Mouse (Mus musculus): ENCODE results near the gene Kif18a. TPM values are rescaled to one million over a fixed set of nuclear protein-coding genes. Genes with fewer than 3 reads are reported as not detected.

Kif18a gene
- polyA plus RNA-seq (2016; fragmentation: Nextera tagmentation; extraction: Ambion mirVana): 21.5 and 22.2 TPM in 2 replicates

DNA sequence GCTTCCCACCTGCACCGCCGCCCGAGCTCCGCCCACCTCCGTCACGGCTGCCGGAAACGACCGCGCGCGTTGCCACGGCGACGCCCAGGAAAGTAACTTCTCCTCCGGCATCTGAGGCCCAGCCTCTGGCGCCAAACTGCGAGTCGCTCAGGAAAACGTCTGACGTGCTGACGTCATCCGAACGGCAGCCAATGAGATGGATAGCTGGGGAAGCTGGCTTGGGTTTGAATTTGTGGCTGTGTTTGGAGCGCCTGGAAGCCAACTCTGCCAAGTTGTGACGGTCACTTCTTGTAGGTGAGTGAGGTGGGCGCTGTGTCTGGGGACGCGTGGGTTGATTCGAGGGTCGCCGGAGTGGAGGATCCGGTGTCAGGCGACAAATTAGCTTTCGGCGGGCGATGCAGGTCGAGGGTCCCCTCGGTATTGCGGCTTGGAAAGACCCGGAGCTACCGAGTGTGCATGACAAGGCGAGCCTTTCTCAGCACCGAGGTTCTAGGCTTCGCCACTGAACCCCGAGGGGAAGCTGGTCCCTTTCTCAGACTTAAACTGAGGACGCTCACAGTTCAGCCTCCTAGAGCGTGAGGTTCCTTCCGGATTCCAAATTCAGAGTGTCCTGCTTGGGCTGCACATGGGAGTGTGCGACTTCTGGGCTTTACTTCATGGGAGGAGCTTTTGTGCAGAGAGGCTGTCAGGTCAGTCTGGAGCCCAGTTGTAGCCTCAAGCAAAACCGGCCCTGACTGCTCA, at the start of gene Kif18a, which contains the start of gene Mettl15:
Kif18a (plus strand) TSS at position 139 of the 741 bp plus-strand sequence.
Mettl15 (minus strand) TSS at position 149 of the 741 bp plus-strand sequence.
- ATAC-seq (ENCODE audit: low FRiP score, low read depth): peak; percentile 98
- peak within 1 kb of the TSS; percentile 68 for H3K4me3 ChIP-seq
- under 1% methylated on average over 51 of the region's 51 CpGs for WGBS
- H3K4me2 ChIP-seq (replicated peaks): peak within 1 kb of the TSS; percentile 79
- H3K9ac ChIP-seq: peak within 1 kb of the TSS; percentile 61
- H3K27ac ChIP-seq: 0 out of 2 replicates have a peak within 1 kb of the TSS, but pooled peaks have one; percentile 20
- no peaks in the 10 kb centered on the region for H3K36me3 ChIP-seq
- H3K4me1 ChIP-seq: peaks cover 5% of the 10 kb centered on the region
- H3K9me3 ChIP-seq: no peaks in the 10 kb centered on the region
- no peaks in the 10 kb centered on the region for H3K27me3 ChIP-seq (replicated peaks)

GRCm38 (mm10) chr2:109233876-109234275, 46.7 kb upstream of the Kif18a start:
- ATAC-seq (ENCODE audit: low FRiP score, low read depth): no peak
- no peaks in the 10 kb centered on the region for H3K36me3 ChIP-seq
- 83% methylated on average over 4 of the region's 4 CpGs for WGBS
- no peak overlapping the region for H3K4me3 ChIP-seq
- no peak overlapping the region for H3K27ac ChIP-seq
- H3K4me1 ChIP-seq: no peaks in the 10 kb centered on the region
- no peaks in the 10 kb centered on the region for H3K27me3 ChIP-seq (replicated peaks)
- no peak overlapping the region for H3K4me2 ChIP-seq (replicated peaks)
- no peak overlapping the region for H3K9ac ChIP-seq
- no peaks in the 10 kb centered on the region for H3K9me3 ChIP-seq

- Histone ChIP-seq H3K27me3 (replicated peaks) (no peaks in the 10 kb centered on the region), H3K4me3 (no peak overlapping the region), H3K27ac (no peak overlapping the region), H3K4me2 (replicated peaks) (no peak overlapping the region), H3K9me3 (no peaks in the 10 kb centered on the region), H3K36me3 (no peaks in the 10 kb centered on the region), H3K4me1 (no peaks in the 10 kb centered on the region), H3K9ac (no peak overlapping the region)
- 90% methylated on average over 1 of the region's 1 CpGs for WGBS
- ATAC-seq (ENCODE audit: low FRiP score, low read depth): no peak
These were observed 44.8 kb upstream of the Kif18a start for GRCm38 (mm10) chr2:109235741-109236140.

DNA sequence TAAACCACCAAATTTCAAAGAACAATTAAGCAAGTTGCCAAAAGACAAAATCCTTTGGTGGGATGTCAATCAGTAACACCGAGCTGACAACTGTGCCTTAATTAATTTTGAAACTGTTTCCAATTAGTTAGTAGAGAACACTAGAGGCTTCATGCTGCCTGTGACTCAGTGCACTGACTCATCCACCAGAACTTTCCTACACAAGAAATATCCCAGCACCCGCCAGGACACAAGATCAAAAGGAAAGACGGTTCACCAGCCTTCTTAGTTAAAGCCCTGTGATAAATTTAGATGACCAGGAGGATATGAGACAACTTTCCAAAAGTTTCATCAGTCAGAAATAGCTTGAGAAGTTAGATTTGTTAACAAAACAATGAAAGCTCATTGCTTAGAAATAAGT, 38.6 kb upstream of the Kif18a start:
- no peak for ATAC-seq (ENCODE audit: low FRiP score, low read depth)
- no peak overlapping the region for H3K9ac ChIP-seq
- H3K36me3 ChIP-seq: no peaks in the 10 kb centered on the region
- no peaks in the 10 kb centered on the region for H3K27me3 ChIP-seq (replicated peaks)
- H3K4me2 ChIP-seq (replicated peaks): no peak overlapping the region
- WGBS: 72% methylated on average over 3 of the region's 3 CpGs
- H3K9me3 ChIP-seq: no peaks in the 10 kb centered on the region
- no peak overlapping the region for H3K4me3 ChIP-seq
- H3K4me1 ChIP-seq: no peaks in the 10 kb centered on the region
- H3K27ac ChIP-seq: no peak overlapping the region

DNA sequence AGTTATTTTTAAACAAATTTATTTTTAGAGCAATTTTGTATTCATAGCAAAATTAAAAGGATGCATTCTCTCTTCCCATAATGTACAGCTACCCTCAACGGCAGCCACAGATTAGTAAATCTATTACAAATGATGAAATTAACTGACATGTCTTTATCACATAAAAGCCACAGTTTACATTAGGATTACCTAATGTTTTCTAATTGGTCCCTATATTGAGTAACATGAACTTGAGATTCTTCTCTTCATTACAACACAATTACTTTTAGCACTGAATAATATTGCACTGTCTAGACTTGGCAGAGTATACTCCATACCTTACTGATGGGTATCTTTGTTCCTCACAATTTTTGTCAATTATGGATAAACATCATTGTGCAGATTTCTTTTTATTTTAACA, 17.8 kb upstream of the Kif18a start:
- Histone ChIP-seq H3K9me3 (no peaks in the 10 kb centered on the region), H3K4me3 (no peak overlapping the region), H3K9ac (no peak overlapping the region), H3K4me2 (replicated peaks) (no peak overlapping the region), H3K27me3 (replicated peaks) (no peaks in the 10 kb centered on the region), H3K4me1 (no peaks in the 10 kb centered on the region), H3K36me3 (no peaks in the 10 kb centered on the region), H3K27ac (no peak overlapping the region)
- no peak for ATAC-seq (ENCODE audit: low FRiP score, low read depth)
- WGBS: 94% methylated on average over 1 of the region's 1 CpGs

DNA sequence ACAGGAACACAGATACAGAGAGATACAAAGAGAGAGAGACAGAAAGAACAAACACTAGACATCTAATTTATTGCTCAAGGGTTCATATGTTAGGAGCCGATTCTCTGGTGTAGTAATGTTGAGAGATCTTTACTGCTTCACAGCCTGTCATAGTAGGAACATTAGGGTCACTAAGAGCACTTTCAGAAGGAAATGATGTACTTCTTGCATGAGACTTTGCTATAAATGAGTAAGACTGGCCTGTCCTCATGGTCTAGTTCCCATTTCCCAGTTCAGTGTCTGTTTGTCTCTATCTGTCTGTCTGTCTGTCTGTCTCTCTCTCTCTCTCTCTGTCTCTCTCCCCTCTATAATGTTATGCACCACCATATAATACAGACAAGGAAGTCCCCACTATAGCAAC, 7.4 kb upstream of the Kif18a start:
- no peak overlapping the region for H3K9ac ChIP-seq

GRCm38 (mm10) chr2:109277593-109277992, 2.9 kb upstream of the Kif18a start:
- no peak for ATAC-seq (ENCODE audit: low FRiP score, low read depth)
- Histone ChIP-seq H3K27ac (no peak overlapping the region), H3K9me3 (no peaks in the 10 kb centered on the region), H3K4me2 (replicated peaks) (peak overlapping the region; percentile 60), H3K27me3 (replicated peaks) (no peaks in the 10 kb centered on the region), H3K36me3 (no peaks in the 10 kb centered on the region), H3K9ac (peak overlapping the region; percentile 47; the same call in 1 of the 2 replicates), H3K4me3 (peak overlapping the region; percentile 40), H3K4me1 (peaks cover 5% of the 10 kb centered on the region)
- WGBS: 6% methylated on average over 7 of the region's 7 CpGs

More for the DNA sequence above, 7.4 kb upstream of the Kif18a start:
- ATAC-seq (ENCODE audit: low FRiP score, low read depth): no peak
- Histone ChIP-seq H3K4me1 (no peaks in the 10 kb centered on the region), H3K27ac (no peak overlapping the region), H3K4me3 (no peak overlapping the region), H3K36me3 (no peaks in the 10 kb centered on the region), H3K27me3 (replicated peaks) (no peaks in the 10 kb centered on the region), H3K9me3 (no peaks in the 10 kb centered on the region), H3K4me2 (replicated peaks) (no peak overlapping the region)
- 87% methylated on average over 1 of the region's 1 CpGs for WGBS

GRCm38 (mm10) chr2:109278036-109278435, 2.5 kb upstream of the Kif18a start:
- Histone ChIP-seq H3K4me1 (peaks cover 5% of the 10 kb centered on the region), H3K4me3 (peak overlapping the region; percentile 40), H3K36me3 (no peaks in the 10 kb centered on the region), H3K27me3 (replicated peaks) (no peaks in the 10 kb centered on the region), H3K9ac (peak overlapping the region; percentile 47; the same call in 1 of the 2 replicates), H3K4me2 (replicated peaks) (peak overlapping the region; percentile 60), H3K9me3 (no peaks in the 10 kb centered on the region), H3K27ac (no peak overlapping the region)
- no peak for ATAC-seq (ENCODE audit: low FRiP score, low read depth)
- WGBS: 0% methylated on average over 16 of the region's 16 CpGs

DNA sequence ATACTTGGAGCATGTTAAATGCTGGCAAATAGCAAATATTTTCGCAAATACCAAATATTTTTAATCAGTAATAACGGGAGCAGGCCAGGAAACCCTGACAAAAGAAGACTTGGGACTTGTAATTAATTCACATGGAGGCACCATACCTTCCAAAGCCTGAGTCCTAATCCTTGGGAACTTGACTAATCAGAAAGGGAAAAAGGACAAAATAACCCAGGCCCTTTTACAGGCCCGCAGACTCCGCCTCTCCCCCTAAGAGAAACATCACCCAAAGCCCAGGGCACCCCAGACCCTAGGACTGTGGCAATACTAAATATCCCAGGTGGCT, 302 bp upstream of the Kif18a start:
- no peak overlapping the region for H3K27ac ChIP-seq
- no peaks in the 10 kb centered on the region for H3K9me3 ChIP-seq
- H3K4me2 ChIP-seq (replicated peaks): peak overlapping the region; percentile 79
- H3K4me1 ChIP-seq: peaks cover 5% of the 10 kb centered on the region
- peak overlapping the region; percentile 38; the same call in 1 of the 2 replicates for H3K9ac ChIP-seq
- H3K36me3 ChIP-seq: no peaks in the 10 kb centered on the region
- peak overlapping the region; percentile 68 for H3K4me3 ChIP-seq
- WGBS: 7% methylated on average over 4 of the region's 4 CpGs
- H3K27me3 ChIP-seq (replicated peaks): no peaks in the 10 kb centered on the region
- no peak for ATAC-seq (ENCODE audit: low FRiP score, low read depth)

GRCm38 (mm10) chr2:109281341-109281690, 778 bp downstream of the Kif18a start:
- WGBS: 0% methylated on average over 1 of the region's 1 CpGs
- Histone ChIP-seq H3K9ac (peak overlapping the region; percentile 61), H3K27me3 (replicated peaks) (no peaks in the 10 kb centered on the region), H3K4me1 (peaks cover 5% of the 10 kb centered on the region), H3K4me2 (replicated peaks) (peak overlapping the region; percentile 79), H3K4me3 (peak overlapping the region; percentile 68), H3K27ac (0 out of 2 replicates have a peak overlapping the region, but pooled peaks have one; percentile 20), H3K9me3 (no peaks in the 10 kb centered on the region), H3K36me3 (no peaks in the 10 kb centered on the region)
- peak; percentile 17; the same call in 1 of the 2 replicates for ATAC-seq (ENCODE audit: low FRiP score, low read depth)

GRCm38 (mm10) chr2:109284121-109284520, 3.6 kb downstream of the Kif18a start:
- H3K4me1 ChIP-seq: peaks cover 5% of the 10 kb centered on the region
- H3K9ac ChIP-seq: no peak overlapping the region
- 89% methylated on average over 3 of the region's 3 CpGs for WGBS
- H3K27me3 ChIP-seq (replicated peaks): no peaks in the 10 kb centered on the region
- ATAC-seq (ENCODE audit: low FRiP score, low read depth): no peak
- H3K4me3 ChIP-seq: no peak overlapping the region
- H3K9me3 ChIP-seq: no peaks in the 10 kb centered on the region
- no peak overlapping the region for H3K4me2 ChIP-seq (replicated peaks)
- no peaks in the 10 kb centered on the region for H3K36me3 ChIP-seq
- H3K27ac ChIP-seq: no peak overlapping the region

- Histone ChIP-seq H3K36me3 (peaks cover 8% of the 10 kb centered on the region; the same call in 1 of the 2 replicates), H3K27ac (no peak overlapping the region), H3K27me3 (replicated peaks) (no peaks in the 10 kb centered on the region), H3K4me2 (replicated peaks) (no peak overlapping the region), H3K4me1 (no peaks in the 10 kb centered on the region), H3K9me3 (no peaks in the 10 kb centered on the region), H3K4me3 (no peak overlapping the region), H3K9ac (no peak overlapping the region)
- WGBS: 95% methylated on average over 6 of the region's 6 CpGs
- ATAC-seq (ENCODE audit: low FRiP score, low read depth): no peak
These were observed 8.8 kb downstream of the Kif18a start for GRCm38 (mm10) chr2:109289327-109289726.

DNA sequence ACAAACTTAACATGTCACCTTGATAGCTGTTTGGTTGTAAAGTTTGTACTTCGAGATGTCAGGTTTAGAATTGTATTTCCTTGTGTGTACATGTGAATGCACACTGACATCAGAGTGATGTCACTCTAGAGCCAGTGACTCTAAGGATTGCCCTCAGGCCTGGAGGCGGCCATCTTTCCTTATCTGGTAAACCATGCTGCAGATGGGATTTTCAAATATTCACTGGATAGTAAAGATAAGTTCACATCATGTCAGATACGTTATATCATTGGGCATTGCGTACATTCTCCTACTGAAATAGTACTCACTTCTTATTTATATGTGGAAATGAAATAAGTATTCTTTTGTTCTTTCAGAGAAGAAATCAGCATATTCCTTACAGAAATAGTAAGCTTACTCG, 15.7 kb downstream of the Kif18a start:
- ATAC-seq (ENCODE audit: low FRiP score, low read depth): no peak
- Histone ChIP-seq H3K9ac (no peak overlapping the region), H3K4me2 (replicated peaks) (no peak overlapping the region), H3K27ac (no peak overlapping the region), H3K4me1 (no peaks in the 10 kb centered on the region), H3K4me3 (no peak overlapping the region), H3K27me3 (replicated peaks) (no peaks in the 10 kb centered on the region), H3K36me3 (peaks cover 6% of the 10 kb centered on the region; the same call in 1 of the 2 replicates), H3K9me3 (no peaks in the 10 kb centered on the region)
- WGBS: 92% methylated on average over 5 of the region's 5 CpGs

Data from neural tube, embryonic 12.5 days (tissue).